ENCODE assay signal across 15 mouse cellular contexts in the genomic region with DNA sequence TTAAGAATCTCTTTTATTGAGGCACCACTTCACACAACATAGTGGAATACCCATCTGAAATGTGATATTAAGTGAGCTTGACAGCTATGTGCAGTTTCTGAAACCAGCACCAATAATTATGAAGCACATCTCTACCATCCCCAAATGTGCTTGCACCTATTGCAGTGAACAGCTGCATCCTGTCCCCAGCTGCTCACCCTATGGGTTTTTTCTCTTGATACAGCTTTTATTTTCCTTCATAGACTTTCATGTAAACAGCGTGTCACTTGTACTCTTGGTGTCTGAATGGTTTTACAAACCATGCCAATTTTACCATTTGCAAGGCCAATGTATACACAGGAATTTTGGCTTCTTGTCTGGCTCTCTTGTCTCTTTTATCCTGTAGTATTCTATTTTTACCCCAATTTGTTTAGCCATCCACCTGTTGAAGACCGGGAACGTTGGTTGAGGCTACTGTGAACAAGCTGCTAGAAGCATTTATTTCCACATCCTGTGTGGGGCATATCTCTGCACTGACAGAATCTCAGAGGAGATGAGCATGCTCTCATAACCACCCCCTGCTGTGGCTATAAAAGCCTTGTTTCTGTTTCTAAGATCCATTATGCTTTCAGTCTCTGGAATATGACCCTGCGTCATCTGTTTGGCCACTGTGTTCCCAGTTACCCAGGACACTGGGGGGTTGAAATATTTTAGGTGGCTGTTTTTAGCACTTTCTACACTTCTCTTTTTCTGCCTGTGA.
DNase-seq lines count a peak whose midpoint lies in the region; ATAC-seq and TF ChIP-seq lines count a peak whose summit lies in the region.
"Had no signal": no experiment of that assay in that cellular context is flagged by ENCODE, and none has a peak within 500 bp of the region (broad histone marks: within the 10 kb centered on the region; RNA-seq: fewer than 3 reads in every experiment).

No protein-coding gene starts in this region.

- H3K4me1 ChIP-seq in lung, embryonic 16.5 days (replicated peaks; ENCODE audit: control insufficient read depth, insufficient read depth, low read length), result peaks cover 17% of the 10 kb centered on the region; the same call in 1 of the 2 replicates
- H3K4me1 ChIP-seq in limb, embryonic 14.5 days (ENCODE audit: control insufficient read depth, insufficient read depth, low read length), result peaks cover 6% of the 10 kb centered on the region; the same call in 1 of the 2 replicates
- H3K4me1 ChIP-seq: forebrain, embryonic 15.5 days; hindbrain, embryonic 10.5 days; midbrain, embryonic 10.5 days had no signal

- H3K27me3 ChIP-seq in lung, embryonic 16.5 days (ENCODE audit: control insufficient read depth, insufficient read depth, low read depth, low read length), result no peaks in the 10 kb centered on the region
- H3K27me3 ChIP-seq in limb, embryonic 14.5 days (ENCODE audit: control insufficient read depth, insufficient read depth, low read length), result no peaks in the 10 kb centered on the region
- H3K27me3 ChIP-seq: forebrain, embryonic 15.5 days had no signal

- no peak overlapping the region for H3K4me3 ChIP-seq in lung, embryonic 16.5 days (ENCODE audit: low read length)
- no peak overlapping the region for H3K4me3 ChIP-seq in limb, embryonic 14.5 days (replicated peaks; ENCODE audit: low read length)
- H3K4me3 ChIP-seq: forebrain, embryonic 15.5 days; hindbrain, embryonic 10.5 days; midbrain, embryonic 10.5 days had no signal

- no peak overlapping the region for H3K9ac ChIP-seq in lung, embryonic 16.5 days (ENCODE audit: low read length)
- H3K9ac ChIP-seq in limb, embryonic 14.5 days (ENCODE audit: low read depth, low read length, severe bottlenecking), result no peak overlapping the region
- H3K9ac ChIP-seq: forebrain, embryonic 15.5 days had no signal

- intact Hi-C loops in gastrocnemius, postnatal 36 days (cut with DNase I), result no loop called here

- H3K4me2 ChIP-seq in lung, embryonic 16.5 days (ENCODE audit: low read depth, low read length), result no peak overlapping the region
- H3K4me2 ChIP-seq in limb, embryonic 14.5 days (replicated peaks; ENCODE audit: low read depth, low read length, severe bottlenecking), result no peak overlapping the region
- H3K4me2 ChIP-seq: forebrain, embryonic 15.5 days had no signal

- no peaks in the 10 kb centered on the region for H3K36me3 ChIP-seq in lung, embryonic 16.5 days (ENCODE audit: control insufficient read depth, insufficient read depth, low read length)
- no peaks in the 10 kb centered on the region for H3K36me3 ChIP-seq in limb, embryonic 14.5 days (ENCODE audit: control insufficient read depth, insufficient read depth, low read length)
- H3K36me3 ChIP-seq: forebrain, embryonic 15.5 days; hindbrain, embryonic 10.5 days; midbrain, embryonic 10.5 days had no signal

- DNase-seq in gastrocnemius, adult 18-20 months (ENCODE audit: low spot score), result peak; percentile 18
- no peak for DNase-seq in gastrocnemius, postnatal 36 days
- no peak for DNase-seq in lung, postnatal 10 days
- peak; percentile 8 for DNase-seq in limb, embryonic 14.5 days (ENCODE audit: low spot score)
- DNase-seq in thymus, postnatal 14 days, result peak; percentile 41
- DNase-seq in B cell, adult 2 months, result no peak
- DNase-seq: adrenal gland, adult 2 months; cerebellum, adult 2 months; gastrocnemius, postnatal 10 days; right cerebral cortex, postnatal 4 days had no signal

- ATAC-seq in lung, embryonic 16.5 days (ENCODE audit: low read depth), result peak; percentile 83
- ATAC-seq in limb, embryonic 14.5 days (ENCODE audit: low FRiP score, low read depth), result peak; percentile 53
- ATAC-seq in erythroid progenitor cell, adult 5-6 weeks (replicated peaks; ENCODE audit: low FRiP score, poor library complexity, severe bottlenecking), result no peak
- ATAC-seq: forebrain, embryonic 15.5 days had no signal

- TF ChIP-seq POLR2A in limb, embryonic 14.5 days (IDR thresholded peaks at IDR 0.05; ENCODE audit: borderline replicate concordance, extremely low read depth, insufficient read depth, insufficient read length), result no peak

- H3K27ac ChIP-seq in lung, embryonic 16.5 days (ENCODE audit: low read length), result peak overlapping the region; percentile 51; the same call in 1 of the 2 replicates
- no peak overlapping the region for H3K27ac ChIP-seq in limb, embryonic 14.5 days (replicated peaks; ENCODE audit: low read depth, low read length)
- H3K27ac ChIP-seq: forebrain, embryonic 15.5 days; hindbrain, embryonic 10.5 days; midbrain, embryonic 10.5 days had no signal

- no peaks in the 10 kb centered on the region for H3K9me3 ChIP-seq in lung, embryonic 16.5 days (ENCODE audit: control insufficient read depth, low read length)
- no peaks in the 10 kb centered on the region for H3K9me3 ChIP-seq in limb, embryonic 14.5 days (ENCODE audit: control insufficient read depth, low read length)
- H3K9me3 ChIP-seq: forebrain, embryonic 15.5 days; hindbrain, embryonic 10.5 days; midbrain, embryonic 10.5 days had no signal

- WGBS in lung, embryonic 16.5 days, result 51% methylated on average over 4 of the region's 4 CpGs
- 66% methylated on average over 4 of the region's 4 CpGs for WGBS in limb, embryonic 14.5 days

Comparison
In these comparisons a context has a peak if more than half of its experiments do, and no peak if none do; other contexts are left out.
1. DNase-seq: peak in gastrocnemius, adult 18-20 months (single experiment), limb, embryonic 14.5 days (single experiment) and thymus, postnatal 14 days (single experiment); none in gastrocnemius, postnatal 36 days (0 of 2), lung, postnatal 10 days (single experiment) and B cell, adult 2 months (0 of 2).